Mouse (Mus musculus) embryonic fibroblast, embryonic 13.5 days (primary cell): ENCODE measurements around the gene Mpv17l2.

ENCODE experiments used
- CTCF ChIP-seq: IDR thresholded peaks from 2 replicates; pipeline ENCODE4 v1.5.1; 2011; ENCODE audit warnings: mild to moderate bottlenecking, control low read depth, low read length, moderate library complexity, borderline replicate concordance; ENCODE audit not compliant: insufficient read depth
- POLR2A ChIP-seq: IDR thresholded peaks from 2 replicates; pipeline ENCODE4 v1.6.1; 2011; ENCODE audit warnings: low read depth, mild to moderate bottlenecking, control low read depth, low read length, moderate library complexity

DNA sequence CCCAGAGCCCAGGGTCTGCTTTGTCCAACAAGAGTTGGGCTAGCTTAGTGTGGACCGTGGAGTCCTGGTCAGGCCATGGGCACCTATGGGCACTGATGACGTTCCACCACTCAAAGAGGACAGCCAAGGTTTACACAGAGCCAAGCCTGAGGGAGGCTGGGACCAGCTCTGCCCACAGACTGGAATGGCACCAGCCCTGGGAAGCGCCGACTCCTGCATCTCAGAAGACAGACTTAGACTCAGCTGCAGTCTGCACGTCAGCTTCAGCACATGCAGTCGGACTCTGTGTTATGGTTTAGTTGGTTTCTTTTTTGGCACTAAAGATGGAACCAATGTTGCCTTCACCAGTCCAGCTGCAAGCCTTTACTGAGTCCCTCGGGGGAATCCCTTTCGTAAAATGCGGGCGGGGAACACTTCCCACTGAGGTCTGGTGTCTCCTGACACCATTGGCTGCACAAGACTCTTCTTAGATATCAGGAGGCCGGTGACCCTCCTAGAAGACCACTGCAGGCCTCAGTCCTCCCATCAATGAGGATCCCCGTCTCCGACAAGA is 10.5 kb downstream of the Mpv17l2 start:
- TF ChIP-seq CTCF (no peak), POLR2A (no peak)
